Mouse (Mus musculus) lung, adult 2 months (tissue): ENCODE measurements around the gene Srp68.

Experiments used
- CTCF ChIP-seq: fragments of 200-500 bp; IDR thresholded peaks from 2 replicates; pipeline ENCODE4 v1.5.1; 2011; ENCODE audit warnings: mild to moderate bottlenecking, low read length, control low read depth; ENCODE audit not compliant: insufficient read depth
- POLR2A ChIP-seq: fragments of 200-500 bp; IDR thresholded peaks from 2 replicates; pipeline ENCODE4 v1.6.1; 2011; ENCODE audit warnings: low read depth, mild to moderate bottlenecking, control low read depth, low read length, borderline replicate concordance; ENCODE audit errors: extremely low read depth

- TF ChIP-seq CTCF (no peak), POLR2A (no peak)
These were observed 75.9 kb downstream of the Srp68 start for GRCm38 (mm10) chr11:116198132-116198531.
